Mouse (Mus musculus): ENCODE measurements around the gene Rph3al. TPM values are rescaled to one million over a fixed set of nuclear protein-coding genes. Genes with fewer than 3 reads are reported as not detected.

Gene Rph3al
- polyA plus RNA-seq, 1 experiment, result not detected

- no peak for TF ChIP-seq TAL1 (IDR thresholded peaks at IDR 0.05; ENCODE audit: low read length)
- TF ChIP-seq GATA1 (IDR thresholded peaks at IDR 0.05; ENCODE audit: low read length), result no peak
- Histone ChIP-seq H3K36me3 (ENCODE audit: control insufficient read depth) (no peaks in the 10 kb centered on the region), H3K4me1 (ENCODE audit: control insufficient read depth) (no peaks in the 10 kb centered on the region), H3K27me3 (ENCODE audit: control insufficient read depth) (peaks cover 8% of the 10 kb centered on the region), H3K4me3 (replicated peaks) (no peak overlapping the region), H3K9me3 (ENCODE audit: control insufficient read depth, low read length) (no peaks in the 10 kb centered on the region)
These were observed 136.3 kb downstream of the Rph3al start for GRCm38 (mm10) chr11:75801771-75802550.

- H3K4me1 ChIP-seq (ENCODE audit: control insufficient read depth), result no peaks in the 10 kb centered on the region
- H3K9me3 ChIP-seq (ENCODE audit: control insufficient read depth, low read length), result no peaks in the 10 kb centered on the region
- H3K4me3 ChIP-seq (replicated peaks), result no peak overlapping the region
- H3K27me3 ChIP-seq (ENCODE audit: control insufficient read depth), result peaks cover 14% of the 10 kb centered on the region
- no peak for TF ChIP-seq TAL1 (IDR thresholded peaks at IDR 0.05; ENCODE audit: low read length)
- TF ChIP-seq GATA1 (IDR thresholded peaks at IDR 0.05; ENCODE audit: low read length), result no peak
- no peaks in the 10 kb centered on the region for H3K36me3 ChIP-seq (ENCODE audit: control insufficient read depth)
These were observed 136.9 kb downstream of the Rph3al start for GRCm38 (mm10) chr11:75801369-75801768.

DNA sequence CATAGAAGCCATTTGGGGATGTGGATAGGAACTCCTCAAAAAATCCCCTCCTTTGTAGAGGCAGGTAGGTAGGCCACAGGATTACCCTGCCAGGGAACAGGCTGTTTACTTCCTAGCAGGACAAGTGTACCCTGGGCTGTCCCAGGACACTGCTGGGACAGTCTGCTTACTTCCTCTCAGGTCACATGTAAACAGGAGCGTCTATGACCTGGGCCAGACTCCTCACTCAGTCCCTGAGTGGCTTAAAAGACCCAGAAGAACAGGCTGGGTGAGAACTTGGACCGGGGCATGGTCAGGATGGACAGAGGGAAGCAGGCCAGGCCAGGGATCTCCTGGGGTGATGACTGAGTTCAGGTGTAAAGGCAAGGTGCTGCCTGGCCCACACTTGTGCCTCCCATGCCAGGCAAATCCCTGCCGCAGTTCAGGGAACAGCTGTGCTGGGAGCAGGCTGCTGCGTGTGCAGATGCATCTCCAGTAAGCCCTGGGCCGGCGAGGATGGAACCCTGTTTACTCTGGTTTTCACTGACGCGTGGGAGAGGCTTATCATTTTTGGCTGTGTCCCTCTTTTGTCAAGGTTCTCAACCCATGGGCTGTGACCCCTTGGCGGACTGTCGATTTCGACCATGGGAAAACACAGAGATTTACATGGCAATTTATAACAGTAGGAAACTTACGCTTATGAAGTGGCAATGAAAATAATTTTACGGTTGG is 141.5 kb downstream of the Rph3al start:
- no peak overlapping the region for H3K4me3 ChIP-seq (replicated peaks)
- H3K9me3 ChIP-seq (ENCODE audit: control insufficient read depth, low read length), result no peaks in the 10 kb centered on the region
- H3K4me1 ChIP-seq (ENCODE audit: control insufficient read depth), result no peaks in the 10 kb centered on the region
- TF ChIP-seq TAL1 (IDR thresholded peaks at IDR 0.05; ENCODE audit: low read length) (no peak), GATA1 (IDR thresholded peaks at IDR 0.05; ENCODE audit: low read length) (no peak)
- peaks cover 56% of the 10 kb centered on the region for H3K27me3 ChIP-seq (ENCODE audit: control insufficient read depth)
- H3K36me3 ChIP-seq (ENCODE audit: control insufficient read depth), result no peaks in the 10 kb centered on the region

DNA sequence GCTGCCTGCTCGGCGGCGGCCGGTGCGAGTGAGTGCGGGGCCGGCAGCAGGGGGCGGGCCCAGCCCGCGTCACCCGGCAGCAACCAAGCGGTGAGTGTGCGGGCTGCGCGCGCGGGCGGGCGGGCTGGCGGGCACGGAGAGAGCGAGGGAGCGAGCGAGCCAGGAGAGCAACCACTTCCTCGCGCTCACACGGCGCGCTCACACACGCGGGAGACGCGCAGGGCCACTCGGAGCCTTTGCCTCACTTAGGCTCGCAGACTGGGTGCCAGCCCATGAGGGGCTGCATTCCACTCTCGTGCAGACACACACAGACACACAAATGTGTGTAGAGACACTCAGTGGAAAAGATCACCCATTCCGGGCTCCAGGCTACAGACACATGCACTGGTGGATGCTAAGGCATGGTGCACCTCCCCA is 142.2 kb downstream of the Rph3al start, which contains the start of gene Doc2b:
TSS of gene Doc2b (minus strand) at position 21 of the 417 bp plus-strand sequence.
- Histone ChIP-seq H3K4me1 (ENCODE audit: control insufficient read depth) (no peaks in the 10 kb centered on the region), H3K36me3 (ENCODE audit: control insufficient read depth) (no peaks in the 10 kb centered on the region), H3K9me3 (ENCODE audit: control insufficient read depth, low read length) (no peaks in the 10 kb centered on the region), H3K4me3 (replicated peaks) (no peak within 1 kb of the TSS), H3K27me3 (ENCODE audit: control insufficient read depth) (peaks cover 59% of the 10 kb centered on the region)
- TF ChIP-seq GATA1 (IDR thresholded peaks at IDR 0.05; ENCODE audit: low read length), result no peak
- no peak for TF ChIP-seq TAL1 (IDR thresholded peaks at IDR 0.05; ENCODE audit: low read length)

DNA sequence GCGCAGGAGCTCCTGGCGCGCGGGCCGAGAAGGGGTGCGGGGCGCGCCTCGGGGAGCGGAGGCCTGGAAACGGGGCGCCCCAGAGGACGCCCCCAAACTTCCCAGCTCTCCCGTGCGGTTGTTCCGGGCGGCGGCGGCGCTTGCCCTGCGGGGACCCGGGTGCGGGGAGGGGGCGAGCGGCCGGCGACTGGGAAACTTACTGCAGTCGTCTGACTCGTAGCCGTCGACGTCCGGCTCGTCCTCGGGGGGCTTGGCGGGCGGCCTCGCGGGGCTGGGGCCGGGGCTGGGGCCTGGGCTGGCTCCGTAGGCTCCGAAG is 142.9 kb downstream of the Rph3al start:
- Histone ChIP-seq H3K27me3 (ENCODE audit: control insufficient read depth) (peaks cover 59% of the 10 kb centered on the region), H3K36me3 (ENCODE audit: control insufficient read depth) (no peaks in the 10 kb centered on the region), H3K4me3 (replicated peaks) (no peak overlapping the region), H3K9me3 (ENCODE audit: control insufficient read depth, low read length) (no peaks in the 10 kb centered on the region), H3K4me1 (ENCODE audit: control insufficient read depth) (no peaks in the 10 kb centered on the region)
- TF ChIP-seq GATA1 (IDR thresholded peaks at IDR 0.05; ENCODE audit: low read length) (no peak), TAL1 (IDR thresholded peaks at IDR 0.05; ENCODE audit: low read length) (no peak)

DNA sequence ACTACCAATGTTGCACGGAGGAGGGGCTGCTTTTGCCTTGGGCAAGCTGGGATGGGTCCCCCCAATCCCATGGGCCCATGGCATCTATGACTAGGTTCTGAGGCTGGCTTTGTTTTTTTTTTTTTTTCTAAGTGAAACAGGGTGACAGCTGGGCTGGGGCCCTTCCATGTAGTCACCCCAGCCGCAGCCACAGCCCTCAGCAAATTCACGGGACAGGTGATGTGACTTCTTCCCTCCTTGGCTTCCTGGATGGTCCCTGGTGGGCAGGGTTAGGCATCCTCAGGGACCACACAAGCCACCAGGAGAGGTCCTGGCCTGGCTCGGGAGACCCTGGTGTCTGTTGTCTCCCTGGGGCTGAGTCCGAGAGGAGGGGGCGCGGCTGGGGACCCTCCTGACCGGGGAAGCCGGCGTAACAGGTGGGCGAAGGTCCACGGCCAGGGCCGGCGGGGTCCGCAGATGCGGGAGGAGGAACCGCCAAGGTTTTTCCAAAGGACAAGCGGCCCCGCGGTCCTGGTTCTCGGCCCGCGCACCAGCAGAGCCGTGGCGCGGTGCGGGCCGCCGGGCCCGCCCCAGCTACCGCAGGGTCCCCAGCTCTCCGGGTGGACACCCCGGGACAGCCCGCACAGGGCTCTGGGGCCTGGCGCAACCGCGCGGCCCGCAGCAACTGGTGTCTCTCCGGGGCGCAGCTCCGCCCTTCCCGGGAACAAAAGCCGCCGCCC is 143.5 kb downstream of the Rph3al start:
- TF ChIP-seq GATA1 (IDR thresholded peaks at IDR 0.05; ENCODE audit: low read length) (no peak), TAL1 (IDR thresholded peaks at IDR 0.05; ENCODE audit: low read length) (no peak)
- Histone ChIP-seq H3K27me3 (ENCODE audit: control insufficient read depth) (peaks cover 60% of the 10 kb centered on the region), H3K4me3 (replicated peaks) (no peak overlapping the region), H3K36me3 (ENCODE audit: control insufficient read depth) (no peaks in the 10 kb centered on the region), H3K4me1 (ENCODE audit: control insufficient read depth) (no peaks in the 10 kb centered on the region), H3K9me3 (ENCODE audit: control insufficient read depth, low read length) (no peaks in the 10 kb centered on the region)

DNA sequence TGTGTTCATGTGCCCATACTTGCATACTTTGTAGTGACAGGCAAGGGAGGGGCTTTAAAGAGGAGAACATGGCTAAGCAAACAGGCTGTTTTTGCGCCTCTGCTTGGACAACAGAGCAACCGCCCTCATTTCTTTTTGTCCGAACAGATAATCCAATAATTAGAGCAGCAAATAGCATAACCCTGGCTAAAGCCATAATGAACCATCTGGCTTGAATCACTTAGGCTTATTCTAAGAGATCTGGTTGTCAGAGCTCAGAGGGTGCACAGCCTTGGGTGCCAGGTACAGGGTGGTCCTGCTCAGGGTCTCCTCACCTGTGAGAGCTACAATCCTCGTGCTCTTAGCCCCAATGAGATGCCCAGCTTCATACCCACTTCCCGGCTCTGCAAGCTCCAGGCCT is 144.9 kb downstream of the Rph3al start:
- Histone ChIP-seq H3K4me3 (replicated peaks) (no peak overlapping the region), H3K4me1 (ENCODE audit: control insufficient read depth) (no peaks in the 10 kb centered on the region), H3K27me3 (ENCODE audit: control insufficient read depth) (peaks cover 62% of the 10 kb centered on the region), H3K36me3 (ENCODE audit: control insufficient read depth) (no peaks in the 10 kb centered on the region), H3K9me3 (ENCODE audit: control insufficient read depth, low read length) (no peaks in the 10 kb centered on the region)
- TF ChIP-seq GATA1 (IDR thresholded peaks at IDR 0.05; ENCODE audit: low read length) (no peak), TAL1 (IDR thresholded peaks at IDR 0.05; ENCODE audit: low read length) (no peak)

DNA sequence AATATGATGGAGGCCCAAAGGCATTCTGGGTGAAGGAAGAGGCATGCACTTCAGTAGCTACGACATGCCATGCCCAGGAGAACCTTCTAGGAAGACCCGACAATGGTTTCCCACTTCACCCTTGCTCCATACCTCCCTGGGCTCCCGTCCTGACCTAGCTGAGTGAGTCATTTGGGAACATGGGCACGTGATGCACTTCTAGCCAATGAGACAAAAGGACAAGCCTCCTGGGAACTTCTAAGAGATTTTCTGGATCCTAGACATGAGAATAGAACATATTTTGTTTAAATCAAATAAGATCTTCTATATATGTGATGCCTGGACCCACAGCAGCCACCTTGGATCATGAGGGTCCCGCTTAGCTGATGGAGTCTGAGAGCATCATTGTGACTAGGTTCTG is 145.7 kb downstream of the Rph3al start:
- no peak overlapping the region for H3K4me3 ChIP-seq (replicated peaks)
- no peaks in the 10 kb centered on the region for H3K36me3 ChIP-seq (ENCODE audit: control insufficient read depth)
- no peaks in the 10 kb centered on the region for H3K9me3 ChIP-seq (ENCODE audit: control insufficient read depth, low read length)
- TF ChIP-seq TAL1 (IDR thresholded peaks at IDR 0.05; ENCODE audit: low read length), result no peak
- TF ChIP-seq GATA1 (IDR thresholded peaks at IDR 0.05; ENCODE audit: low read length), result no peak
- peaks cover 59% of the 10 kb centered on the region for H3K27me3 ChIP-seq (ENCODE audit: control insufficient read depth)
- H3K4me1 ChIP-seq (ENCODE audit: control insufficient read depth), result no peaks in the 10 kb centered on the region

- Histone ChIP-seq H3K4me3 (replicated peaks) (no peak overlapping the region), H3K27me3 (ENCODE audit: control insufficient read depth) (peaks cover 4% of the 10 kb centered on the region; the same call in 1 of the 2 replicates), H3K9me3 (ENCODE audit: control insufficient read depth, low read length) (no peaks in the 10 kb centered on the region), H3K4me1 (ENCODE audit: control insufficient read depth) (no peaks in the 10 kb centered on the region), H3K36me3 (ENCODE audit: control insufficient read depth) (no peaks in the 10 kb centered on the region)
- no peak for TF ChIP-seq TAL1 (IDR thresholded peaks at IDR 0.05; ENCODE audit: low read length)
- no peak for TF ChIP-seq GATA1 (IDR thresholded peaks at IDR 0.05; ENCODE audit: low read length)
These were observed 152.3 kb downstream of the Rph3al start for GRCm38 (mm10) chr11:75785897-75786296.
